Mouse (Mus musculus) bone marrow, adult 2 months (tissue): ENCODE measurements at regions not wholly inside any gene's neighbourhood (a gene's known extent, or its start where the extent isn't known, plus 50 kb on each side); places are given as distances from the start of the nearest gene placed in this dataset.

ENCODE experiments used
- CTCF ChIP-seq: fragments of 200-500 bp; IDR thresholded peaks from 2 replicates; pipeline ENCODE4 v1.5.1; 2011; ENCODE audit warnings: low read length, control low read depth; ENCODE audit not compliant: control insufficient read depth, insufficient read depth
- POLR2A ChIP-seq: fragments of 200-500 bp; IDR thresholded peaks from 2 replicates; pipeline ENCODE4 v1.6.1; 2011; ENCODE audit warnings: low read depth, mild to moderate bottlenecking, control low read depth, low read length, borderline replicate concordance; ENCODE audit not compliant: control insufficient read depth

GRCm38 (mm10) chr13:52339156-52339555 is 191.9 kb downstream of the Diras2 start:
- TF ChIP-seq POLR2A (no peak), CTCF (no peak)
